Mouse (Mus musculus): Measurements from ENCODE around the gene Actr5. TPM values are rescaled to one million over a fixed set of nuclear protein-coding genes. Genes with fewer than 3 reads are reported as not detected.

The Actr5 gene
- polyA plus RNA-seq, 1 experiment from 2014 or later, result 2.7 TPM

DNA sequence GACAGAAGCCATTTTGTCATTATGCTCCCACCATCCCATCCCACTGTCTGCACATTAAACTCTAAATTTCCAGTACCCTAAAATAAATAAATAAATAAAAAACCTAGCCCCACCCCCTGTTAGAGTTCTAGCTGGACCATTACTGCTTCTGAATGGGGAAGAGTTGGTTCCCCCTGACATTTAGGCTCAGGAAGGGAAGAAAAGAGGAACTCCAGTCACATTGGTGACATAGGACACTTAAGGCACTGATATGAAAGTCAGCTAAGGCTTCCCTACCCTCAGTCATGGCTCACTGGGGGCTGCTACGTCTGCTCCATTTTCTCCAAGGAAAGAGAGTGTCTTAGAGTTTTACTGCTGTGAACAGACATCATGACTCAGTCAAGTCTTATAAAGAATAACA lies 27.9 kb upstream of the Actr5 start:
- Histone ChIP-seq H3K27ac (ENCODE audit: low read length) (no peak overlapping the region), H3K9me3 (replicated peaks; ENCODE audit: control insufficient read depth, low read length) (no peaks in the 10 kb centered on the region), H3K4me3 (replicated peaks; ENCODE audit: low read length) (no peak overlapping the region), H3K36me3 (ENCODE audit: control insufficient read depth, insufficient read depth, low read length) (no peaks in the 10 kb centered on the region), H3K4me1 (ENCODE audit: control insufficient read depth, insufficient read depth, low read length) (no peaks in the 10 kb centered on the region), H3K4me2 (ENCODE audit: low read depth, low read length) (no peak overlapping the region), H3K9ac (ENCODE audit: low read length) (no peak overlapping the region), H3K27me3 (ENCODE audit: control insufficient read depth, insufficient read depth, low read length) (no peaks in the 10 kb centered on the region)
- no peak for ATAC-seq (ENCODE audit: insufficient read depth, low FRiP score)
- WGBS, result 67% methylated on average over 1 of the region's 1 CpGs

DNA sequence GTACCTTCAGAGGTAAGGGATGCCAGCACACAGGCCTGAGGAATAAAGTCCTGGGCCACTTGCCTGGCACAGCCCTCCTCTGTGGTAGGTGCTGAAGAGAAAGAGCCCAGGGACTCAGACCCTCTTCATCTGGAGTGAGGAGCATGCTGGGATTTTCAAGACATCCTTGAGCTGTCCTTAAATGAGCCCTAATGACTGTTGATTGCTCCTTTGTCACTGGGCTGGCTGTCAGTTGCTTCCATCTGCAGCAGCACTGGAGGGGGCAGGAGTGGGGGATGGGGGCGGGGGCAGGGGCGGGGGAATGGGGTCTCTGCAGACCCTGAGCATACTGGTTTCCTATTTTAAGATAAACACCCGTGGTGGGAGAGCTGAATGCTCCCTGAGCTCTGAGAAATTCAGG lies 24.2 kb upstream of the Actr5 start:
- H3K36me3 ChIP-seq (ENCODE audit: control insufficient read depth, insufficient read depth, low read length), result no peaks in the 10 kb centered on the region
- no peak overlapping the region for H3K9ac ChIP-seq (ENCODE audit: low read length)
- peaks cover 3% of the 10 kb centered on the region for H3K27me3 ChIP-seq (ENCODE audit: control insufficient read depth, insufficient read depth, low read length)
- H3K4me3 ChIP-seq (replicated peaks; ENCODE audit: low read length), result no peak overlapping the region
- no peaks in the 10 kb centered on the region for H3K9me3 ChIP-seq (replicated peaks; ENCODE audit: control insufficient read depth, low read length)
- no peak overlapping the region for H3K27ac ChIP-seq (ENCODE audit: low read length)
- 14% methylated on average over 3 of the region's 3 CpGs for WGBS
- no peak for ATAC-seq (ENCODE audit: insufficient read depth, low FRiP score)
- no peak overlapping the region for H3K4me2 ChIP-seq (ENCODE audit: low read depth, low read length)
- H3K4me1 ChIP-seq (ENCODE audit: control insufficient read depth, insufficient read depth, low read length), result no peaks in the 10 kb centered on the region

DNA sequence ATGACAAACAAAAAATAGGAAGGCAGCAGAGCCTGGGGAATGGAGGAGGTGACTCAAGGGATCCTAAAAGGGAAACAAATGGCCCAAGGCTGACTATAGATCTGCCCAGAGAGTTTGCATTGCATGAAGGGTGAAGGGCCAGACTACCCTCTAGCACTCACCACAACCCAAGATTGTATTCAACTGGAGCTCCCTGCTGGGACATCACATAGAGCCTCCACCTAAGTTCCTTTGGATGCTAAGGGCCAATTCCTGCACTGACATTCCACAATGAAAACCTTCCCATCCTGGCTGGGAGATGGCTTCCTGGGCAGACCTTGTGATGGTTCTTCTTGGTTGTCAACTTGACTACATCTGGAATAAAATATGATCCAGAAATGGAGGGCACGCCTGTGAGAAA lies 23.4 kb upstream of the Actr5 start:
- H3K9me3 ChIP-seq (replicated peaks; ENCODE audit: control insufficient read depth, low read length), result no peaks in the 10 kb centered on the region
- 87% methylated on average over 1 of the region's 1 CpGs for WGBS
- H3K36me3 ChIP-seq (ENCODE audit: control insufficient read depth, insufficient read depth, low read length), result no peaks in the 10 kb centered on the region
- no peak overlapping the region for H3K4me3 ChIP-seq (replicated peaks; ENCODE audit: low read length)
- no peak overlapping the region for H3K4me2 ChIP-seq (ENCODE audit: low read depth, low read length)
- no peak overlapping the region for H3K27ac ChIP-seq (ENCODE audit: low read length)
- H3K9ac ChIP-seq (ENCODE audit: low read length), result no peak overlapping the region
- no peak for ATAC-seq (ENCODE audit: insufficient read depth, low FRiP score)
- H3K27me3 ChIP-seq (ENCODE audit: control insufficient read depth, insufficient read depth, low read length), result peaks cover 5% of the 10 kb centered on the region
- no peaks in the 10 kb centered on the region for H3K4me1 ChIP-seq (ENCODE audit: control insufficient read depth, insufficient read depth, low read length)

DNA sequence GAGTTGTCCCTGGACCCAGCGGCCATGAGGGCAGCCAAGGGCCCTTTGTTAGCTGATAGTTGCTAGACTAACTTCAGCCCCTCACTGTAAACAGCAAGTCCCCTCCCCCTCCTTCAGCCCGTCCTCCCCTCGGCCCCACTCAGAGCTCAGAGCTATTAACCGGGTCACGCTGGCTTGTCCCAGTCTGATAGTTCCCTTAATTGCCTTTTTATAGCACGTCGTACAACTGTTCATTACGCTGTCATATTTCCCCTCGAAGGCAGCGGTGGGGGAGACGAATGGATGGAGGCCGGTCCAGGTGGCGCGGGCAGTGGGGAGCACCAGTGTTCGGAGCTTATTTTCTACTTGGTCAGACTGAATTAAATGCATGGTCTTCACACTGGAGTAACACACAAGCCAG lies 22.0 kb upstream of the Actr5 start:
- WGBS, result 20% methylated on average over 15 of the region's 15 CpGs
- H3K4me1 ChIP-seq (ENCODE audit: control insufficient read depth, insufficient read depth, low read length), result no peaks in the 10 kb centered on the region
- no peak overlapping the region for H3K4me3 ChIP-seq (replicated peaks; ENCODE audit: low read length)
- no peaks in the 10 kb centered on the region for H3K9me3 ChIP-seq (replicated peaks; ENCODE audit: control insufficient read depth, low read length)
- no peaks in the 10 kb centered on the region for H3K36me3 ChIP-seq (ENCODE audit: control insufficient read depth, insufficient read depth, low read length)
- peaks cover 16% of the 10 kb centered on the region for H3K27me3 ChIP-seq (ENCODE audit: control insufficient read depth, insufficient read depth, low read length)
- no peak overlapping the region for H3K9ac ChIP-seq (ENCODE audit: low read length)
- no peak for ATAC-seq (ENCODE audit: insufficient read depth, low FRiP score)
- no peak overlapping the region for H3K4me2 ChIP-seq (ENCODE audit: low read depth, low read length)
- no peak overlapping the region for H3K27ac ChIP-seq (ENCODE audit: low read length)

DNA sequence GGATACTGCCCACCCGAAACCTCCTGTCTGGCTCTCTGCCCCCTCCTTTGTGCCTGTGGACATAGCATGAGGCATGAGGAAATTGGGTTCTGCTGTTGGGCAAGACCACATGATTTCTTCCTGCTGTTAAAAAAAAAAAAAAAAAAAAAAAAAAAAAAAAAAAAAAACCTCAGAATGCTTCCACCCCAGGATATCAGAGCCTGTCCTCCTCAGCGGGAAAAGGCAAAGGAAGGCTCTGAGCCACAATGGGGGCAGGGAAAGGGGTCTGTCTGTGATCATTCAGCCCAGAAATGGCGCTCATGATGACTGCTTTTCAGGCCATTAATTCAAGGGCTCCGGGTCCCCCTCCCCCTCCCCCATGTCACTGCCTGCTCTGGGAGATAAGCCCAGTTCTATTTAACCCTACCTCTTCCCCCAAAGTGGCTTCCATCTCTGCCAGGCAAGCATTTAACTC lies 18.1 kb upstream of the Actr5 start:
- no peak overlapping the region for H3K4me3 ChIP-seq (replicated peaks; ENCODE audit: low read length)
- H3K4me1 ChIP-seq (ENCODE audit: control insufficient read depth, insufficient read depth, low read length), result no peaks in the 10 kb centered on the region
- no peaks in the 10 kb centered on the region for H3K36me3 ChIP-seq (ENCODE audit: control insufficient read depth, insufficient read depth, low read length)
- H3K27ac ChIP-seq (ENCODE audit: low read length), result no peak overlapping the region
- H3K9me3 ChIP-seq (replicated peaks; ENCODE audit: control insufficient read depth, low read length), result no peaks in the 10 kb centered on the region
- no peak overlapping the region for H3K4me2 ChIP-seq (ENCODE audit: low read depth, low read length)
- 12% methylated on average over 4 of the region's 4 CpGs for WGBS
- peaks cover 53% of the 10 kb centered on the region for H3K27me3 ChIP-seq (ENCODE audit: control insufficient read depth, insufficient read depth, low read length)
- ATAC-seq (ENCODE audit: insufficient read depth, low FRiP score), result no peak
- H3K9ac ChIP-seq (ENCODE audit: low read length), result no peak overlapping the region

DNA sequence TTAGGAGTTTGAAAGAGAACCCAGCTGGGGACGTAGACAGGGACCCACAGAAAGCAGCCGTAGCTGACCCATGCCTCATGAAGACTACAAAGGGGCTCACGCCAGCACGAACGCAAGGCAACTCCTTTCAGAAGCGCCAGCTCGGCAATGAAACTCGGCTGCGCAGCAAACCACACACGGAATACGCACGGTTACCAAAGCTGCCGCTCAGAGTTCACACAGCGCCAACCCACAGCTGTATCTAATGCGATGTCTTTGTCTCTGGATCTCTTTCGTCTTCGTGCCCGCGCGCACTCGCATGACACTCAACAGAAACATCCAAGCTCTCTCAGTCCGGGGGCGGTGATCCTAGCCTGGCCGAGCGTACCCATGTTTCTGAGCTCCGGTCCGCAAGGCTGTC lies 15.0 kb upstream of the Actr5 start:
- Histone ChIP-seq H3K4me2 (ENCODE audit: low read depth, low read length) (no peak overlapping the region), H3K9ac (ENCODE audit: low read length) (no peak overlapping the region), H3K4me3 (replicated peaks; ENCODE audit: low read length) (no peak overlapping the region), H3K27ac (ENCODE audit: low read length) (no peak overlapping the region), H3K27me3 (ENCODE audit: control insufficient read depth, insufficient read depth, low read length) (peaks cover 84% of the 10 kb centered on the region), H3K4me1 (ENCODE audit: control insufficient read depth, insufficient read depth, low read length) (no peaks in the 10 kb centered on the region), H3K36me3 (ENCODE audit: control insufficient read depth, insufficient read depth, low read length) (no peaks in the 10 kb centered on the region), H3K9me3 (replicated peaks; ENCODE audit: control insufficient read depth, low read length) (no peaks in the 10 kb centered on the region)
- no peak for ATAC-seq (ENCODE audit: insufficient read depth, low FRiP score)
- WGBS, result 1% methylated on average over 27 of the region's 27 CpGs

DNA sequence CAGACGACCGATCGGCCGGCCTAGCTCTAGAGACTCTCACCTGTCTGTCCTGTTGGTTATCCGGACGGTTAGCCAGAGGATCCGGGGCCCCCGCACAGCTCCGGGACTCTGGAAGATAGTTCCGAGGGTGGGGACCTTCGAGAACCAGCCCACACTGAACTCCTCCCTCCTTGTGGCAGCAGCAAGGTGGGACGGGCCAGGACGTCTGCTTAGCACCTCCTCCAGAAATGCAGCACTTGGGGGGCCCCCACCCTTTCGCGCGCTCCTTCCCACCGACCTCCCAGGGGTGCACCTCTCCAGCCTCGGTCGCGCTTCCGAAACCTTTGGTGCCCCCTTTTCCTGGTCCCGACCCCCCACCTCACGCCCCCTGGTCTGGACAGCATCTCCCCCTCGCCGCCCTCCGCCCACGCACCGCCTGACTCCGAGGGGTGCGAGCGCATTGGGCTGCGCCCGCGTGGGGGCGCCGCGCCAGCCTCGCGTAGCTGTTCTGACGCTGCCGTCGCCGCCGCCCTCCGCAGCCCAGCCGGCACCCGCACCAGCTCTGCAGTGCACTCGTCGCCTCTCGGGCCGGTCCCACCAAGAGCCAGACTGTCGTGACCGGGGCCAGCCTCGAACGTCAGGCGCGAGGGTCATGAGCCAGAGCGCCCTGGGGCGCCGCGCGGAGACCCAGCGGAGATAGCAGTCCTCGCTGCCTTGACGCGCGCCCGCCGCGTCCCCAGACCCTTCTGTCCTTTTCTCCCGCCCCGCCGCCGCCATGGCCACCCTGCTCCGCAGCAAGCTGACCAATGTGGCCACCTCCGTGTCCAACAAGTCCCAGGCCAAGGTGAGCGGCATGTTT lies 14.0 kb upstream of the Actr5 start, which contains the start of gene Slc32a1:
Gene Slc32a1, plus strand, starts transcription at position 280 of the 838 bp plus-strand sequence.
- under 1% methylated on average over 77 of the region's 77 CpGs for WGBS
- H3K4me2 ChIP-seq (ENCODE audit: low read depth, low read length), result no peak within 1 kb of the TSS
- H3K27ac ChIP-seq (ENCODE audit: low read length), result no peak within 1 kb of the TSS
- no peaks in the 10 kb centered on the region for H3K4me1 ChIP-seq (ENCODE audit: control insufficient read depth, insufficient read depth, low read length)
- H3K36me3 ChIP-seq (ENCODE audit: control insufficient read depth, insufficient read depth, low read length), result no peaks in the 10 kb centered on the region
- no peaks in the 10 kb centered on the region for H3K9me3 ChIP-seq (replicated peaks; ENCODE audit: control insufficient read depth, low read length)
- no peak for ATAC-seq (ENCODE audit: insufficient read depth, low FRiP score)
- H3K4me3 ChIP-seq (replicated peaks; ENCODE audit: low read length), result peak within 1 kb of the TSS; percentile 7; the same call in 1 of the 2 replicates
- H3K9ac ChIP-seq (ENCODE audit: low read length), result no peak within 1 kb of the TSS
- peaks cover 88% of the 10 kb centered on the region for H3K27me3 ChIP-seq (ENCODE audit: control insufficient read depth, insufficient read depth, low read length)

DNA sequence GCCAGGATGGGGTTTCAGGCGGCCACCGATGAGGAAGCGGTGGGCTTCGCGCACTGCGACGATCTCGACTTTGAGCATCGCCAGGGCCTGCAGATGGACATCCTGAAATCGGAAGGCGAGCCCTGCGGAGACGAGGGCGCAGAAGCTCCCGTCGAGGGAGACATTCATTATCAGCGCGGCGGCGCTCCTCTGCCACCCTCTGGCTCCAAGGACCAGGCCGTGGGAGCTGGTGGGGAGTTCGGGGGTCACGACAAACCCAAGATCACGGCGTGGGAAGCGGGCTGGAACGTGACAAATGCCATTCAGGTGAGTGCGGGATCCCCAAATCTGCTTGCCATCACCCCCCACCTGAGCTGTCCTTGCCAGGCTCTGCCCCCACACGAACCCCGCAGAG lies 13.4 kb upstream of the Actr5 start:
- Histone ChIP-seq H3K9me3 (replicated peaks; ENCODE audit: control insufficient read depth, low read length) (no peaks in the 10 kb centered on the region), H3K9ac (ENCODE audit: low read length) (no peak overlapping the region), H3K4me2 (ENCODE audit: low read depth, low read length) (no peak overlapping the region), H3K27me3 (ENCODE audit: control insufficient read depth, insufficient read depth, low read length) (peaks cover 95% of the 10 kb centered on the region), H3K36me3 (ENCODE audit: control insufficient read depth, insufficient read depth, low read length) (no peaks in the 10 kb centered on the region), H3K4me3 (replicated peaks; ENCODE audit: low read length) (no peak overlapping the region), H3K27ac (ENCODE audit: low read length) (no peak overlapping the region), H3K4me1 (ENCODE audit: control insufficient read depth, insufficient read depth, low read length) (no peaks in the 10 kb centered on the region)
- ATAC-seq (ENCODE audit: insufficient read depth, low FRiP score), result no peak
- WGBS, result 2% methylated on average over 30 of the region's 30 CpGs

DNA sequence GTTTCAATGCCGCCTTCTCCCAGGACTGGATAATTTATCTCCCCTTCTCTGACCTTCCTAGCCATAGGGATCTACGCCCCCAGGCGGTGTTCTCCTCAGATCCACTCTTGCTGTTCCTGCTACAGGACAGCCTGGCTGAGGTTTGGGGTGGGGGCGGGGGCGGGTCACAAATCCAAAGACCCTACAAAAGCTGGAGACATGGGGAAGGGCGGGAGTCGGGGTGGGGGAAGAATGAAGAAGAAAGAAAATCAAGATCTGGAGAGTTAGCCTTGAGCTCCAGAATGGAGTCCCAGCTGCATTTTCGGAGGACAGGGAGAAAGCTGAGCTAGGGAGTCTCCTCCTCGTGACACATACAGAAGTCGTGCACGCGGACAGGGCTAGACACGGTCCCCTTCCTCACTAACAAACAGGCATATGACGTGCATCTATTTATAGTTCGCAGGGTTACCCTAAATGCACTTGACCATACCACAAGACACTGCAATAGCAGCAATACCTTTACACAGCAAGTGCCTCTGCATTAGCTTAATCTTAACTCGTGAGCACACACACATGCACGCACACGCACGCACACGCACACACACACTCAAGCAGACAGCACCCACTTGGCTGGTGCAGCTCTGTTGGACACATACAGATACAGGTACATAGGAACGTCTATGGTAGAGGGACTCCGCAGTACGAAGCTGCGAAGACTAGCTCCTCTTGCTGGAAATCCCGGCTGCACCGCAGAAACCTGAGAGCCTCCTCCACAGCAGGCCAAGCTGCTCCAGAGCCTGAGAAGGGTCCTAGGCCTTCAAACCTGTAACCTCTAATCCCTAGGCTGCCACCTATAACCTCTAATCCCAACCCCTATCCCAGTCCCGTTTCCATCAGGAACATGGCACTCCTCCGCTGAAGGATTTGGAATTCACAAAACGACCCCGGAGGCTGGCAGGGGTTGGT lies 12.7 kb upstream of the Actr5 start:
- peaks cover 96% of the 10 kb centered on the region for H3K27me3 ChIP-seq (ENCODE audit: control insufficient read depth, insufficient read depth, low read length)
- ATAC-seq (ENCODE audit: insufficient read depth, low FRiP score), result no peak
- WGBS, result 7% methylated on average over 30 of the region's 30 CpGs
- H3K4me2 ChIP-seq (ENCODE audit: low read depth, low read length), result no peak overlapping the region
- no peaks in the 10 kb centered on the region for H3K36me3 ChIP-seq (ENCODE audit: control insufficient read depth, insufficient read depth, low read length)
- H3K4me1 ChIP-seq (ENCODE audit: control insufficient read depth, insufficient read depth, low read length), result no peaks in the 10 kb centered on the region
- no peak overlapping the region for H3K4me3 ChIP-seq (replicated peaks; ENCODE audit: low read length)
- H3K27ac ChIP-seq (ENCODE audit: low read length), result no peak overlapping the region
- no peaks in the 10 kb centered on the region for H3K9me3 ChIP-seq (replicated peaks; ENCODE audit: control insufficient read depth, low read length)
- no peak overlapping the region for H3K9ac ChIP-seq (ENCODE audit: low read length)

Measured in stomach, embryonic 16.5 days (tissue).